Mouse (Mus musculus) left cerebral cortex, adult 8-10 months (tissue): ENCODE data around the gene Gm10322. TPM values are rescaled to one million over a fixed set of nuclear protein-coding genes. Genes with fewer than 3 reads are reported as not detected.

Experiments used
- DNase-seq, 2 experiments: peaks; one replicate each; pipeline ENCODE4 v3.0.0; 2022; ENCODE audit warnings: low spot score in 2 of 2
- total RNA-seq, 4 experiments: library from RNA; stranded (reverse); gene quantifications; 2 replicates each; pipeline ENCODE4 v1.2.4; 2022

Gene Gm10322
- total RNA-seq, 4 experiments from 2014 or later, result not detected

- no peak for DNase-seq
Observed at GRCm38 (mm10) chr10:59646821-59647378, 31.0 kb downstream of the Gm10322 start.

- DNase-seq, result no peak
Observed at GRCm38 (mm10) chr10:59656799-59657198, 40.9 kb downstream of the Gm10322 start.

- DNase-seq, result no peak
Observed at GRCm38 (mm10) chr10:59664765-59665164, 48.9 kb downstream of the Gm10322 start.

GRCm38 (mm10) chr10:59665503-59666291, 49.8 kb downstream of the Gm10322 start:
- DNase-seq, result no peak

Other genes starting within 250 kb of the Gm10322 start
- gene Gm10273, start 220.4 kb upstream of the Gm10322 start, total RNA-seq, result 10 to 100 TPM; 21.7 to 56.4 (median 45.6) TPM
- gene Pla2g12b, start 212.4 kb upstream of the Gm10322 start, total RNA-seq, result not detected
- under 1 TPM; 0.13 to 0.72 (median 0.19) TPM for gene Oit3, start 174.3 kb upstream of the Gm10322 start, total RNA-seq
- gene Mcu, start 629 bp downstream of the Gm10322 start, total RNA-seq, result 10 to 100 TPM; 35.1 to 39.1 (median 36.4) TPM
- 100 to 1,000 TPM in 3 of 4 experiments, 10 to 100 TPM in 1; 94.2 to 120 (median 103) TPM for gene Micu1, start 86.4 kb downstream of the Gm10322 start, total RNA-seq